Mouse (Mus musculus): Measurements from ENCODE around the gene Kctd13.

Kctd13 gene

DNA sequence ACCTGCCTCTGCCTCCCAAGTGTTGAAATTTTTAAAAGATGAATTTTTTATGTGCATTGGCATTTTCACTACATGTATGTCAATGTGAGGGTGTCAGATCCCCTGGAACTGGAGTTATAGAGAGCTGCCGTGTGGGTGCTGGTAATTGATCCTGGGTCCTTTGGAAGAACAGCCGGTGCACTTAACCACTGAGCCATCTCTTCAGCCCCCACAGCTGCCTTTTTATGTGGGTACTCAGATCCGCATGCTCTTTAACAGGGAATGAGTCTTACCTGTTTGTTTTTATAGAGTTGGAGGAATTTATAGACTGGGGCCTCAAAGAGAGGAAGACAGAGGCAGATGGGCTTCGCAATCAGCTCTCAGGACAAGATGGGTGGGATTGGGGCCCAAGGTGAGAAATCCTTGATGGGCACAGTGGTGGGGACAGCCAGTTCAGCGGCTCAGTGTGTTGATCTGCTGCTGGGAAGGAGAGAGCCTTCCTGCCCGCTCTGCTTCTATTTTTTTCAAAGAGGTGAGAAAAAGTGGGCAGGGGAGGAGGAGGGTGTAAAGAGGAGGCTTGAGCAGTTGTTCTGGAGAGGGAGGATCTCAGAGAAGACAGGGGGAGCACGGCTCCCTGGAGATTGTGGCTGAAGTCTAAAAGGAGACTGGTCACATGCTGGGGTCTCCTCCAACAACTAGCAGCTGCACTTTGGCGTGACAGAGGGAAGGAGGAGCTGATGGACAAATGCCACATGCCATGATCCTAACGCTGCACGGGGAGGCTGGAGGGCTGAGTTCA lies 56.2 kb downstream of the Kctd13 start:
- DNase-seq = no peak

DNA sequence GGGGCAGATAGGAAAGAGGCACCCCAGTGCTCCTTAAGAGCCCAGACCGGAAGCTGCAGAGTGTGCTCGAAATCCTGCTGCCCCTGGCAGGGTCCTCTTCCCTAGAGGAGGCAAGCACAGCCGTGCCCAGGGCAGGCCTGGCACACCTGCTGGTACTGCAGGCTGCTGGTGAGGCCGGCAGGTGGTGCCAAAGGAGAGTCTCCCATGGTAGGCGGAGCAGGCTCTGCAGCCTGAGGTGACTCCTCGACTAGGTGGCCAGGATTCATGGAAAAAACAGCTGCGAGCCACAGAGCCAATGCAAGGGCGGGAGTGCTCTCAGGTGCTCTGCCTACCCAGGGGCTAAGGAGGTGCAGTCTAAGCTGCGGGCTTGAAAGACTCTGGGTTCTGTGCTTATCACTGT lies 57.6 kb downstream of the Kctd13 start:
- no peak for DNase-seq

DNA sequence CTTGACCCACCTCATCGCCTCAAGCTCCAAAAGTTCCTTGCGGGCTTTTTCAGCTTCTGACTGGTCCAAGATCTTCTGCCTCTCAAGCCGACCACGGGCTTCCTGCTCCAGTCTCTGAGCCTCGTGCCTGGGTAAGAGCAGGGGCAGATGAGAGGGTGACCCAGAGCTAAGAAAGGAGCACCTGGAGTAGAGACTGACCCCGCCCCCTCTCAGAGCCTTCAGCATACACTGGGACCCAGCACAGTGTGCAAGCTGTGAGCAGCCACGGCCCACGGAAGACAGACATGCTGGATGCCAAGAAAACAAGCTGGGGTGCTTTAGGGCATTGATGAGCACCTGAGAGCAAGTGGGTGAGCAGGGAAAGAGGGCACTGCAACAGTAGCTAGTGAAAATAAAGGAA lies 60.1 kb downstream of the Kctd13 start:
- DNase-seq = no peak
